ENCODE assay signal across 19 mouse cellular contexts in genomic region chr4:71805977-71806534, GRCm38 (mm10). TPM values are rescaled to one million over a fixed set of nuclear protein-coding genes. Genes with fewer than 3 reads are reported as not detected.
DNase-seq lines count a peak whose midpoint lies in the region; ATAC-seq lines count a peak whose summit lies in the region.
"Had no signal": no experiment of that assay in that cellular context is flagged by ENCODE, and none has a peak within 500 bp of the region (broad histone marks: within the 10 kb centered on the region; RNA-seq: fewer than 3 reads in every experiment).

No protein-coding gene starts in this region.

- no peaks in the 10 kb centered on the region for H3K9me3 ChIP-seq in hindbrain, embryonic 13.5 days
- H3K9me3 ChIP-seq in hindbrain, embryonic 16.5 days (ENCODE audit: control insufficient read depth, low read length) = no peaks in the 10 kb centered on the region
- no peaks in the 10 kb centered on the region for H3K9me3 ChIP-seq in neural tube, embryonic 14.5 days (ENCODE audit: control insufficient read depth, low read length)

- peaks cover 5% of the 10 kb centered on the region for H3K4me1 ChIP-seq in hindbrain, embryonic 13.5 days (replicated peaks)
- H3K4me1 ChIP-seq in hindbrain, embryonic 16.5 days (ENCODE audit: control insufficient read depth, insufficient read depth, low read depth, low read length) = no peaks in the 10 kb centered on the region
- no peaks in the 10 kb centered on the region for H3K4me1 ChIP-seq in neural tube, embryonic 14.5 days (ENCODE audit: control insufficient read depth, insufficient read depth, low read length)

- no peaks in the 10 kb centered on the region for H3K36me3 ChIP-seq in hindbrain, embryonic 13.5 days
- no peaks in the 10 kb centered on the region for H3K36me3 ChIP-seq in hindbrain, embryonic 16.5 days (ENCODE audit: control insufficient read depth, insufficient read depth, low read length)
- H3K36me3 ChIP-seq in neural tube, embryonic 14.5 days (ENCODE audit: control insufficient read depth, insufficient read depth, low read length) = no peaks in the 10 kb centered on the region

- 0 out of 2 replicates have a peak, but pooled peaks have one; percentile 28 for ATAC-seq in hindbrain, embryonic 13.5 days (ENCODE audit: low FRiP score)
- no peak for ATAC-seq in hindbrain, embryonic 16.5 days
- ATAC-seq in neural tube, embryonic 14.5 days (ENCODE audit: low read depth) = peak; percentile 41; the same call in 1 of the 2 replicates
- no peak for ATAC-seq in monocyte, adult 5-6 weeks (replicated peaks; ENCODE audit: insufficient number of reproducible peaks, low FRiP score, low TSS enrichment, poor library complexity, severe bottlenecking)
- ATAC-seq: forebrain, embryonic 14.5 days had no signal

- peak; percentile 11 for DNase-seq in adrenal gland, adult 2 months
- DNase-seq in adrenal gland, postnatal 4 days (ENCODE audit: low spot score in 2 of 2) = no peak
- DNase-seq in retina, postnatal 1 day = peak; percentile 4
- no peak for DNase-seq in retina, embryonic 14.5 days (ENCODE audit: low spot score)
- DNase-seq: cerebellum, adult 9-10 months; heart, adult 2 months; lung, postnatal 14 days; thymus, postnatal 14 days had no signal

- 52% methylated on average over 2 of the region's 2 CpGs for WGBS in hindbrain, embryonic 13.5 days
- WGBS in hindbrain, embryonic 16.5 days = 58% methylated on average over 2 of the region's 2 CpGs
- WGBS in neural tube, embryonic 14.5 days = 43% methylated on average over 2 of the region's 2 CpGs

- H3K27me3 ChIP-seq in hindbrain, embryonic 13.5 days = no peaks in the 10 kb centered on the region
- no peaks in the 10 kb centered on the region for H3K27me3 ChIP-seq in hindbrain, embryonic 16.5 days (replicated peaks; ENCODE audit: control insufficient read depth, insufficient read depth, low read length)
- no peaks in the 10 kb centered on the region for H3K27me3 ChIP-seq in neural tube, embryonic 14.5 days (ENCODE audit: control insufficient read depth, insufficient read depth, low read length)
- H3K27me3 ChIP-seq: CH12.LX had no signal

- H3K9ac ChIP-seq in hindbrain, embryonic 13.5 days = no peak overlapping the region
- H3K9ac ChIP-seq in hindbrain, embryonic 16.5 days (ENCODE audit: low read depth, low read length) = no peak overlapping the region
- no peak overlapping the region for H3K9ac ChIP-seq in neural tube, embryonic 14.5 days (replicated peaks; ENCODE audit: low read depth, low read length)

- H3K4me2 ChIP-seq in hindbrain, embryonic 13.5 days = no peak overlapping the region
- no peak overlapping the region for H3K4me2 ChIP-seq in hindbrain, embryonic 16.5 days (ENCODE audit: low read length)
- no peak overlapping the region for H3K4me2 ChIP-seq in neural tube, embryonic 14.5 days (ENCODE audit: low read depth, low read length)
- H3K4me2 ChIP-seq: midbrain, embryonic 11.5 days had no signal

- no peak overlapping the region for H3K4me3 ChIP-seq in hindbrain, embryonic 13.5 days
- H3K4me3 ChIP-seq in hindbrain, embryonic 16.5 days (ENCODE audit: low read length) = no peak overlapping the region
- no peak overlapping the region for H3K4me3 ChIP-seq in neural tube, embryonic 14.5 days (ENCODE audit: low read depth, low read length)
- H3K4me3 ChIP-seq: heart, adult 2 months had no signal

- H3K27ac ChIP-seq in hindbrain, embryonic 13.5 days = no peak overlapping the region
- no peak overlapping the region for H3K27ac ChIP-seq in hindbrain, embryonic 16.5 days (ENCODE audit: low read depth, low read length)
- H3K27ac ChIP-seq in neural tube, embryonic 14.5 days (ENCODE audit: low read depth, low read length) = no peak overlapping the region
- H3K27ac ChIP-seq: heart, adult 2 months had no signal

RNA-seq across cellular contexts. Expression of gene Gm11232, which starts 48.3 kb away (rescaled TPM):
- total RNA-seq in adrenal gland, adult 2 months (2021) = not detected
- polyA plus RNA-seq in adrenal gland, adult 2 months (2012; rRNA removed) = not detected in 2 replicates
- under 1 TPM in 1 of 2 experiments, not detected in 1; 0.28 TPM for total RNA-seq in adrenal gland, postnatal 4 days (2021)
- 0.16 TPM in 1 of 2 replicates, not detected in the other for polyA plus RNA-seq in hindbrain, embryonic 13.5 days (2015; fragmentation: Nextera tagmentation; extraction: Ambion mirVana)
- polyA plus RNA-seq in hindbrain, embryonic 16.5 days (2015; fragmentation: Nextera tagmentation; extraction: Ambion mirVana) = 0.09 TPM in 1 of 2 replicates, not detected in the other
- polyA plus RNA-seq in neural tube, embryonic 14.5 days (2014; fragmentation: Nextera tagmentation; extraction: Ambion mirVana) = not detected in 2 replicates
- not detected in 3 replicates for total RNA-seq in monocyte, adult 5-6 weeks (2017)
- total RNA-seq: CH12.LX; heart, adult 2 months; layer of hippocampus, adult 18-20 months; left cerebral cortex, adult 18-20 months had no signal
- polyA plus RNA-seq: forebrain, embryonic 14.5 days; heart, adult 2 months; heart, postnatal 0 days; liver, embryonic 16.5 days; midbrain, embryonic 11.5 days had no signal

Comparison
In these comparisons a context has a peak if more than half of its experiments do, and no peak if none do; other contexts are left out.
1. DNase-seq: peak in adrenal gland, adult 2 months (single experiment) and retina, postnatal 1 day (single experiment); none in adrenal gland, postnatal 4 days (0 of 2) and retina, embryonic 14.5 days (single experiment).
2. ATAC-seq: peak in hindbrain, embryonic 13.5 days (single experiment) and neural tube, embryonic 14.5 days (single experiment); none in hindbrain, embryonic 16.5 days (single experiment) and monocyte, adult 5-6 weeks (single experiment).